Mouse (Mus musculus) G1E (cell line): ENCODE measurements at regions not wholly inside any gene's neighbourhood (a gene's known extent, or its start where the extent isn't known, plus 50 kb on each side); places are given as distances from the start of the nearest gene placed in this dataset.

Experiments used
- ATAC-seq: 2 replicates; pipeline ENCODE4 v1.8.0; 2016; ENCODE audit warnings: mild to moderate bottlenecking; ENCODE audit not compliant: insufficient number of reproducible peaks, poor library complexity, low FRiP score, severe bottlenecking; ENCODE audit errors: extremely low read depth
- DNase-seq: peaks from one replicate; pipeline ENCODE4 v3.0.0; 2012; ENCODE audit warnings: low spot score
- H3K27me3 ChIP-seq: 2 replicates; pipeline ENCODE4 v1.6.1; 2012; ENCODE audit warnings: mild to moderate bottlenecking, low read length, inconsistent platforms; ENCODE audit not compliant: insufficient read depth
- H3K36me3 ChIP-seq: replicated peaks from 2 replicates; pipeline ENCODE3; 2012; ENCODE audit warnings: mild to moderate bottlenecking, inconsistent platforms
- H3K4me1 ChIP-seq: 2 replicates; pipeline ENCODE4 v1.6.1; 2012; ENCODE audit warnings: low read depth, low read length, inconsistent platforms, mixed read lengths; ENCODE audit not compliant: insufficient read depth
- H3K4me3 ChIP-seq: 2 replicates; pipeline ENCODE4 v1.5.1; 2012; ENCODE audit warnings: low read depth, mild to moderate bottlenecking, inconsistent platforms, low read length, moderate library complexity, mixed read lengths
- H3K9me3 ChIP-seq: replicated peaks from 2 replicates; pipeline ENCODE4 v1.6.1; 2012; ENCODE audit warnings: inconsistent platforms
- CTCF ChIP-seq: IDR thresholded peaks from 2 replicates; pipeline ENCODE4 v1.5.1; 2012; ENCODE audit warnings: low read depth, low read length, inconsistent platforms, mixed read lengths
- GATA1 ChIP-seq: IDR thresholded peaks from 2 replicates; pipeline ENCODE4 v1.6.1; 2012; ENCODE audit warnings: borderline replicate concordance, low read length, inconsistent platforms, mixed read lengths
- GATA2 ChIP-seq: IDR thresholded peaks from 2 replicates; pipeline ENCODE4 v1.6.1; 2012; ENCODE audit warnings: low read depth, low read length, inconsistent platforms, borderline replicate concordance
- POLR2AphosphoS5 ChIP-seq: IDR thresholded peaks from 2 replicates; pipeline ENCODE4 v1.6.1; 2012; ENCODE audit warnings: low read depth, low read length, inconsistent platforms; ENCODE audit not compliant: insufficient replicate concordance
- TAL1 ChIP-seq: conservative IDR thresholded peaks from 2 replicates; pipeline ENCODE4 v1.6.1; 2012; ENCODE audit warnings: low read depth, low read length, inconsistent platforms, mixed read lengths

DNA sequence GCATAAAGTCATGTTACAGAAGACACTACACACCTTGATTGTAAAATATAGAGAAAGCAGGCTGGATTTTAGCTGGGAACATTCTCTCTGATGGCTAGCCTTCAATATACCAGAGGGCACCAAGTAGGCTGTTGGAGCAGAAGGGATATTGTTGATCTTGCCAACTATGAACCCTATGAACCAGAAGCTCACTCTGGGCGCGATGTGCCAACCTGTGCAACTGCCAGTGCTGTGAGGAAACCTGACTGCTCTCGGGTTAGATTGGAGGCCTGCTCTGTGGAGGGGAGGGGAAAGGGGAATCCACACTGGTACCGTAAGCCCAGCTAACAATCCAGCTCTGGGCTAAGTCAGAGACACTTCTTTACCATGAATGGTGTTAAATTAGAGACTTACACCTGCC lies 136.7 kb downstream of the Fam76b start:
- no peaks in the 10 kb centered on the region for H3K36me3 ChIP-seq
- no peaks in the 10 kb centered on the region for H3K9me3 ChIP-seq
- ATAC-seq (no peak), DNase-seq (no peak)
- no peaks in the 10 kb centered on the region for H3K27me3 ChIP-seq
- TF ChIP-seq TAL1 (no peak), GATA1 (no peak), POLR2AphosphoS5 (no peak), GATA2 (no peak)
- H3K4me3 ChIP-seq, result no peak overlapping the region
- H3K4me1 ChIP-seq, result no peaks in the 10 kb centered on the region

DNA sequence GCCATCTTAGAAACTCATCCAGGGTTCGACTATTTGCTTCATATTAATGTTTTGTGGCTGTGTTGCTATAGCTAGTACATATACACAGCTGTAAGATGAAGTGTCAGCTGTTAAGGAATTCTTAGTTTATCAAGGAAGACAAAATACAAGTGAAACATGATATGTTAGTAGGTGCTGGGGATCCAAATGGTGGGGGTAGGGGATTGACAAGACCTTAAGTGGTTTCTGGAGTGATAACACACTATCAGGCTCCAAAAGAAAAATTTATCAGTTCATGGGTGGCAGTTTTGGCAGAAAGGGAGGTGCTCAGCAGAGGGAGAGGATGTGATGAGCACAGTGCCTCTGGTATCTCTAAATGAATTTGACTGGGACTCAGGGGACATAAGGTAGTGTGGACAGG lies 138.7 kb downstream of the Fam76b start:
- DNase-seq (no peak), ATAC-seq (no peak)
- Histone ChIP-seq H3K36me3 (no peaks in the 10 kb centered on the region), H3K4me3 (no peak overlapping the region), H3K4me1 (no peaks in the 10 kb centered on the region), H3K27me3 (no peaks in the 10 kb centered on the region), H3K9me3 (no peaks in the 10 kb centered on the region)
- no peak for TF ChIP-seq TAL1
- no peak for TF ChIP-seq CTCF
- TF ChIP-seq POLR2AphosphoS5, result no peak
- no peak for TF ChIP-seq GATA1
- TF ChIP-seq GATA2, result no peak

DNA sequence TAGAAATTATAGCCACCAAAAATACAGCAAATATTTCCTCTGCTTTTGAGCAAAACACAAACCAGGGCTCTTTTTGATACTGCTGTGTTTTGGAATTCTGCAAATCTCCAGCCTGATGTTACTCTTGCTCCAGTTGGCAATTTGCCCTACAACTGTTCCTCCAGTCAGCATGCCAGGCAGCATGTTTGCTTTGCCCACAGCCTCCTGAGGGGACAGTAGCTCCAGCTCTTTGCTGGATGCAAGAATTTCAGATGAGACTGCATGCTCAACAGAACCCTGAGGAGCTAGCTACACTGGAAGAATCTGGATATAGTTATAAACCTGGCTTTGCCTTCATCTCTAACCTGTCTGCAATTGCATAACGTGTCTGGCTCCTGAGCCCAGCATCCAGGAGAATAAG lies 141.7 kb downstream of the Fam76b start:
- Histone ChIP-seq H3K4me3 (no peak overlapping the region), H3K9me3 (no peaks in the 10 kb centered on the region), H3K27me3 (no peaks in the 10 kb centered on the region), H3K36me3 (no peaks in the 10 kb centered on the region), H3K4me1 (no peaks in the 10 kb centered on the region)
- ATAC-seq, result no peak
- DNase-seq, result no peak
- TF ChIP-seq CTCF (no peak), GATA2 (no peak), GATA1 (no peak), POLR2AphosphoS5 (no peak)

DNA sequence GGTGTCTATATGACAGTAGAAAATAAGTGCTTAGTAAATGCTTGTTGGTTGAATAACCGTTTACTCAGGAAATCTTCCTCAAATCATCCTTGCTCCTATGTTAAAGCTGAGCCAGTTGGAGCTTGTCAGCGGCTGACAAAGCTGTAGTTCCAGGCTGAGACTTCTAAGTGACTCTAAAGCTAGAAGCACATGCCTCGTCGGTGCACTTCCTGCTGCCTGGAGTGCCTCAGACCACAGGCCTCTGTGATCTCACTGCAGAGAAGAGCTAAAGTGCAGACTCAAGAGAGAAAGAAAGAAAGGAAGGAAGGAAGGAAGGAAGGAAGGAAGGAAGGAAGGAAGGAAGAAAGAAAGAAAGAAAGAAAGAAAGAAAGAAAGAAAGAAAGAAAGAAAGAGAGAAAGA lies 146.1 kb downstream of the Fam76b start:
- Histone ChIP-seq H3K36me3 (no peaks in the 10 kb centered on the region), H3K4me3 (no peak overlapping the region), H3K27me3 (no peaks in the 10 kb centered on the region), H3K4me1 (no peaks in the 10 kb centered on the region), H3K9me3 (no peaks in the 10 kb centered on the region)
- TF ChIP-seq CTCF, result no peak
- no peak for TF ChIP-seq TAL1
- no peak for TF ChIP-seq GATA1
- no peak for TF ChIP-seq POLR2AphosphoS5
- TF ChIP-seq GATA2, result no peak
- no peak for ATAC-seq
- DNase-seq, result no peak

DNA sequence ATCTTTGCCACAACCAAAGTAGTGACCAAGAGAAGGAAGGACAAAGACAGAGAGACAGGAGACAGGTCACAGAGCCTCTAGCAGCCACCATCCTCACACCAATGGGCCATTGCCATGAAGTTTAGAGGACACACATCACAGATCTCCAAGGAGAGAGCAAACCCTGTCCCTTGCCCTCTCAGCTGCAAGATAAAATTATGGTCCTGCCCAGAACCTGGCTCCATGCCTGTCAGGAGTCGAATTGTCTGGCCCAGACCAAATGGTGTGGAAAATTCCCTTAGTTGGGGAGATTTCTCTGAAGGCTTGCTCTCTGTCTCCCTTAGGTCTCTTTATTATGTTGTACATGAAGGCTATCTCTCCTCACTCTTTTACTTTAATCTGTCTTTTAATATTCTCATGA lies 147.4 kb downstream of the Fam76b start:
- no peaks in the 10 kb centered on the region for H3K27me3 ChIP-seq
- no peaks in the 10 kb centered on the region for H3K36me3 ChIP-seq
- H3K9me3 ChIP-seq, result no peaks in the 10 kb centered on the region
- no peak overlapping the region for H3K4me3 ChIP-seq
- ATAC-seq (no peak), DNase-seq (no peak)
- TF ChIP-seq CTCF (no peak), GATA2 (no peak), GATA1 (no peak), POLR2AphosphoS5 (no peak), TAL1 (no peak)
- H3K4me1 ChIP-seq, result no peaks in the 10 kb centered on the region

DNA sequence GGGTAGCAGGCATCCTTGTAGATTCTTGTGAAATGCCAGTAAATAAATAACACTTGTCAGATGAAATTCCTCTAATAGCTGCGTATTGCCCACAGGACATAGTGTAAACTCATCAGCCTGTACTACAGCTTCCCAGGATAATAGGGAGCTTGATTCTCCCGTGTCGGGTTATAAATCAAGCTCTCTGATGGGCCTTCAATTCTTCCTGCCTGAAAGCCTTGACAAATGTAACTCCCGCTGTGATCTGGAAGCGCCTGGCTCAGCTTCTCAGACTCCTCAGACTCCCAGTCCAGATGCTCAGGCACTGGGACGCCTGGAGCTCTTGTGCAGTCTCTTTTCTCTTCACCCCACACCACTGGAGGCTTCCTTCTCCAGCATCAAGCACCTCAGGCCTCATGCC lies 151.3 kb downstream of the Fam76b start:
- no peak for DNase-seq
- no peak for ATAC-seq
- Histone ChIP-seq H3K36me3 (no peaks in the 10 kb centered on the region), H3K4me3 (no peak overlapping the region), H3K27me3 (no peaks in the 10 kb centered on the region), H3K4me1 (no peaks in the 10 kb centered on the region), H3K9me3 (no peaks in the 10 kb centered on the region)
- TF ChIP-seq GATA1 (no peak), GATA2 (no peak), TAL1 (no peak), CTCF (no peak), POLR2AphosphoS5 (no peak)

DNA sequence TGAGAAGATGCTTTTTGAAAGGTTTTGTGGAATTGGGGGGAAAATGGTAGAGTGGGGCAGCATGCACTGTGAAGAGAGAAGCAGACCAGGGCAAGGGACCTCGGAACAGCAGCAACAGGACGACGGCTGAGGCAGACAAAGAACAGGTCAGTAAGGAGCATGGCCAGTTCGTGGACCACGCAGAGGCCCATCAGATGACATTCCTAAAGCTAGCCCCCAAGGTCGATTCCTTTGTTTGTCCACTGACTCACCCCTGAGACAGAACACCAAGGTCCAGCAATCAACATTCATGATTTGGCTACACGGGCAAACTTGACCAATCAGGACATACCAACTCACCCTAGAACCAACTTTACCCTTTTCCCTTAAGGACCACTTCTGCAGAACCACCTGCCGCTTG lies 160.0 kb downstream of the Fam76b start:
- Histone ChIP-seq H3K27me3 (0 out of 2 replicates have a peak, but pooled peaks cover under 1% of the 10 kb centered on the region), H3K4me1 (no peaks in the 10 kb centered on the region), H3K36me3 (no peaks in the 10 kb centered on the region), H3K4me3 (no peak overlapping the region), H3K9me3 (no peaks in the 10 kb centered on the region)
- no peak for ATAC-seq
- no peak for TF ChIP-seq TAL1
- TF ChIP-seq POLR2AphosphoS5, result no peak
- TF ChIP-seq GATA1, result no peak
- TF ChIP-seq CTCF, result no peak
- TF ChIP-seq GATA2, result no peak
- no peak for DNase-seq
